Mouse (Mus musculus): ENCODE data around the gene Trim3. TPM values are rescaled to one million over a fixed set of nuclear protein-coding genes. Genes with fewer than 3 reads are reported as not detected.

The Trim3 gene
- total and polyA plus RNA-seq, 3 experiments = 2.2 to 4.7 (median 3.5) TPM

- H3K27ac ChIP-seq (ENCODE audit: insufficient read depth, low read depth) = no peak overlapping the region
- H3K9ac ChIP-seq (ENCODE audit: insufficient read depth, low read depth) = no peak overlapping the region
- no peaks in the 10 kb centered on the region for H3K79me2 ChIP-seq (replicated peaks; ENCODE audit: control insufficient read depth, extremely low read depth, insufficient read depth, poor library complexity, severe bottlenecking)
- in situ Hi-C loops (cut with MboI; ENCODE audit: low pct_ligation_motif_present, low pct_unique_long_range_greater_than_20kb, low sequenced_read_pairs) (no loop called here), dilution Hi-C loops (cut with MboI; ENCODE audit: extremely low pct_ligation_motif_present, extremely low pct_unique_long_range_greater_than_20kb, low sequenced_read_pairs) (no loop called here)
- DNase-seq (ENCODE audit: extremely low read depth) = no peak
- TF ChIP-seq MAX (IDR thresholded peaks at IDR 0.05; ENCODE audit: low read length) (no peak), RCOR1 (conservative IDR thresholded peaks at IDR 0.05; ENCODE audit: low read depth, low read length) (no peak), JUN (IDR thresholded peaks at IDR 0.05; ENCODE audit: insufficient read depth, low read depth, low read length) (no peak), JUND (conservative IDR thresholded peaks at IDR 0.05; ENCODE audit: low read depth, low read length) (no peak), NELFE (IDR thresholded peaks at IDR 0.05; ENCODE audit: low read depth, low read length) (no peak), ETS1 (conservative IDR thresholded peaks at IDR 0.05; ENCODE audit: low read depth, low read length) (no peak), ELF1 (IDR thresholded peaks at IDR 0.05; ENCODE audit: low read depth, low read length) (no peak), USF2 (conservative IDR thresholded peaks at IDR 0.05; ENCODE audit: low read depth, low read length) (no peak)
- H3K4me1 ChIP-seq (ENCODE audit: control insufficient read depth in 1 of 2, insufficient read depth in 2 of 2) = peaks cover 0 to 2% of the 10 kb centered on the region in 2 experiments; a peak in 2 of 4 replicates
- no peak overlapping the region for H3K4me2 ChIP-seq (ENCODE audit: insufficient read depth, low read depth, poor library complexity, severe bottlenecking)
- H3K9me3 ChIP-seq (replicated peaks; ENCODE audit: low read length) = no peaks in the 10 kb centered on the region
- H3K4me3 ChIP-seq (replicated peaks in 1 of 3; ENCODE audit: low read depth in 2 of 3, low read length in 2 of 3, poor library complexity in 1 of 3) = no peak overlapping the region
- peaks cover 10 to 53% of the 10 kb centered on the region in 2 experiments for H3K36me3 ChIP-seq (replicated peaks in 1 of 2; ENCODE audit: control insufficient read depth in 1 of 2, insufficient read depth in 1 of 2, low read length in 1 of 2)
- no peaks in the 10 kb centered on the region for H3K27me3 ChIP-seq (replicated peaks)
Measured at GRCm38 (mm10) chr7:105621646-105622292, 11.6 kb downstream of the Trim3 start.

- Histone ChIP-seq H3K27ac (ENCODE audit: insufficient read depth, low read depth) (no peak overlapping the region), H3K9me3 (replicated peaks; ENCODE audit: low read length) (no peaks in the 10 kb centered on the region), H3K36me3 (replicated peaks in 1 of 2; ENCODE audit: control insufficient read depth in 1 of 2, insufficient read depth in 1 of 2, low read length in 1 of 2) (peaks cover 10 to 56% of the 10 kb centered on the region in 2 experiments), H3K4me1 (ENCODE audit: control insufficient read depth in 1 of 2, insufficient read depth in 2 of 2) (no peaks in the 10 kb centered on the region), H3K9ac (ENCODE audit: insufficient read depth, low read depth) (no peak overlapping the region), H3K4me2 (ENCODE audit: insufficient read depth, low read depth, poor library complexity, severe bottlenecking) (no peak overlapping the region), H3K79me2 (replicated peaks; ENCODE audit: control insufficient read depth, extremely low read depth, insufficient read depth, poor library complexity, severe bottlenecking) (no peaks in the 10 kb centered on the region), H3K4me3 (replicated peaks in 1 of 3; ENCODE audit: low read depth in 2 of 3, low read length in 2 of 3, poor library complexity in 1 of 3) (no peak overlapping the region), H3K27me3 (replicated peaks) (no peaks in the 10 kb centered on the region)
- no peak for DNase-seq (ENCODE audit: extremely low read depth)
- no peak for TF ChIP-seq ZNF384 (IDR thresholded peaks at IDR 0.05; ENCODE audit: low read depth, low read length)
- TF ChIP-seq EP300 (IDR thresholded peaks at IDR 0.05; ENCODE audit: low read length) = no peak
- no peak for TF ChIP-seq MAX (IDR thresholded peaks at IDR 0.05; ENCODE audit: low read length)
- no peak for TF ChIP-seq MEF2A (IDR thresholded peaks at IDR 0.05; ENCODE audit: borderline replicate concordance, low read depth, low read length)
- no peak for TF ChIP-seq USF2 (conservative IDR thresholded peaks at IDR 0.05; ENCODE audit: low read depth, low read length)
- TF ChIP-seq IRF4 (IDR thresholded peaks at IDR 0.05; ENCODE audit: low read depth, low read length) = no peak
- no peak for TF ChIP-seq KAT2A (IDR thresholded peaks at IDR 0.05; ENCODE audit: insufficient replicate concordance, low read length)
- no peak for TF ChIP-seq PAX5 (IDR thresholded peaks at IDR 0.05; ENCODE audit: low read length)
- dilution Hi-C loops (cut with MboI; ENCODE audit: extremely low pct_ligation_motif_present, extremely low pct_unique_long_range_greater_than_20kb, low sequenced_read_pairs) = no loop called here
- in situ Hi-C loops (cut with MboI; ENCODE audit: low pct_ligation_motif_present, low pct_unique_long_range_greater_than_20kb, low sequenced_read_pairs) = no loop called here
Measured at GRCm38 (mm10) chr7:105621053-105621452, 12.3 kb downstream of the Trim3 start.
